Mouse (Mus musculus) activated CD4-positive, CD25-positive, alpha-beta regulatory T cell, adult 4 months (primary cell): ENCODE results near the gene Erg. TPM values are rescaled to one million over a fixed set of nuclear protein-coding genes. Genes with fewer than 3 reads are reported as not detected.

Source experiments
- ATAC-seq: one replicate; pipeline ENCODE4 v1.8.0; 2017
- polyA plus RNA-seq, 2 experiments: library from polyadenylated mRNA; unstranded; fragments of 100-300 nt; shearing (Covaris generic); gene quantifications; one replicate each; pipeline ENCODE4 v1.2.1; 2017

The Erg gene
- not detected for polyA plus RNA-seq

DNA sequence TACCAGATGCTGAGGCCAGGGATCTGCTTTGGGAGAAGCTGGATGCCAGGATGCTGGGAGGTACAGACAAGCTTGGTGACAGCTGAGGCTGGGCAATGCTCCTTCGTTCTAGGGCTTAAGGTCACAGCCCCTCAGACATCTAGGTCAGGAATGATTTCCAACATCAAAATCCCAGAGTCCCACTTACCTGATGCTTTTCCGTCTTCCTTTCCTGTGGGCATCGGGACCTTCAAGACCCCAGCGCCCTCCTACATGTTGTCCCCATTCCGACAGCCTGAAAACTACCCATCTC, at the start of gene Erg:
Gene Erg, minus strand, starts transcription at position 283 of the 292 bp plus-strand sequence.
- no peak for ATAC-seq

- no peak for ATAC-seq
Measured at GRCm38 (mm10) chr16:95631816-95632215, 45.4 kb upstream of the Erg start.

DNA sequence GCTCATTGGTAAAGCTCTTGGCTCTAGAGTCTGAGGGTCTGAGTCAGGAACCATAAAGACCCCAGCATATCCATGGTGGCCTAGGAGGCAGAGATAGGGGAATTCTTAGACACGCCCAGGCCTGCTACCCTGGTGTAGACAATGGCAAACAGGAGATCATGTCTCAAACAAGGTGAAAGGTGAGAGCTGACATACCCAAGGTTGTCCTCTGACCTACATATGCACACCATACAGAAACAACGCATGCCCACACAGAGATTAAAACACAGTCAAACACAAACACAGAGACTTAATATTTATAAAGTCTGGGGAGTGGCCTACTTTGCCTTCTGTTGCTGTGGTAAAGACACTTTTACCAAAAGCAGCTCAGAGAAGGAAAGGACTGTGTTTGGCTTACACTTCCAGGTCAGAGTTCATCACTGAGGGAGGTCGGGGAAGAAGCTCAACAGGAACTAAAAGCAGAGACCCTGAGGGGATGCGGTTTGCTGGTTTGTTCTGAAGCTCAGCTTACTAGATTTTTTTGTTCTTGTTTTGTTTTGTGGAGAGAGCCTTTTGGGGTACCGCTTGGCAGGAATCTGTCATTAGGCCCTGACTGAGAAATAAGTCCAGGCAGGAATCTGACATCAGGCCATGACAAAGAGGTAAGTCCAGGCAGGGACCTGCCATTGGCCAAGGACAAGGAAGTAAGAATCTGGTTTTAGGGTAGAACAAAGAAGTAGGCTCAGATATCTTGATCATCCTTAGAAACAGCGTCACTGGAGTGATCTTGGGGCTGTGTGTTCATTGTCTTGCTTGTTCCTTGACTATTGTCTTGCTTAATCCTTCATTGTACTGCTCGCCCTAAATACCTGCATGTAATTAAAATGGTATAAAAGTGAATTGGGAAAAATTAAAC, 37.7 kb upstream of the Erg start:
- no peak for ATAC-seq

DNA sequence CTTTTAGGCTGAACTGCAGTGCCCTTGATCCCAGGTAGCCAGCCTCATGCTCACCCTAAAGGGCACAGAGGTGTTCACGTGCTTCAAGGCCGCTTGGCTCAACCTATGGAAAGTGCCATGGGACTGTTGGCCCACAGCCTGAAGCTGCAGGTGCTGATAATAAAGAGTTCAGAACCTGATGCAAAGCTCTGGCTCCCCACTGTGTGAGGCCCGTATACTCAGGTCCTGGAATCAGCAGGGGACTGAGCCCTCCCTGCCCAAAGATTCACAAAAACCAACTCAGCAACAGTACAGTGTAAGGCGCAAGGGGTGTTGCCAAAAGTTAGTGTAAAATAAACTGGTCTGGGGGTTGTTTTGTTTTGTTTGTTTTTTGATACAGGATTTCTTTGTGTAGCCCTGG, 36.7 kb upstream of the Erg start:
- no peak for ATAC-seq

DNA sequence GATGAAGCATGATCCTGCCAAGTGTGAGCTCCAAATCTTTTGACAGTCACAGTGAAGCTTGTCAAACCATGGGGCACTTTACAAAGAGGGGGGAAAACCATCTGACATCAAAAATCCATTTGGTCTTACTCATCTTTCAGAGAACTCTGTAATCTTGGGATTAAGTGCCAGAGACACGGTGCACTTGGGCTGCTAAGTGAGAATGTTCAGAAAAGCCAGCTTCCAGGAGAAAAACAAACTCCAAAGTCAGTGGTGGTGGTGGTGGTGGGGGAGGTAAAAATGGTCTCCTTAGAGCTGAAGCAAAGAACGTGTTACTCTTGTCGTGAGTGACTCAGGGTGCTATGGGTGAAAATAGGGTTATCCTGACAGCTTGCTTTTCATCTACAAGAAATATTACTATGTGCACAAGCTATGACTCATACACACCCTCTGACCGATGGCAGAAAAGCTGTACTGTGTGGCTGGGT, 33.5 kb upstream of the Erg start:
- ATAC-seq: no peak

- ATAC-seq: no peak
Measured at GRCm38 (mm10) chr16:95618206-95618605, 31.8 kb upstream of the Erg start.

DNA sequence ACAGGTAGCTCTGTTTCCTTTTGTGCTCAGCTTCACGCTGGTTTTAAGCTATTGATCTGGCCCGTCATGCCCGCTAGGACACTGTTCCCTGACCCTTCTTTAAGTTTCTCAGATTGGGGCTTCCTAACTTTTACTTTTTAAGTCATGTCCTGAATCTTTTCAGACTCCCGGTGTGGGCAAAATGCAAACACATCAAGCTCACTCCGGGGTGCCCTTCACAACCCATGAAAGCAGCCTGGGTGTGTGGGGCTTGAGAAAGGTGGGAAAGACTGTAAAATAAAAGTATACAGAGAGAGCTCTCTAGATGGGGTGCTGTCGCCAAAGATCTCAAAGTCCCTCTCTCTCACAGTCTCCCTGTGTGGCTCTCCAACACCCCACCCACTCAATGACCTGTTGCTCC, 31.3 kb upstream of the Erg start:
- ATAC-seq: no peak

- ATAC-seq: no peak
Measured at GRCm38 (mm10) chr16:95615579-95615978, 29.2 kb upstream of the Erg start.

DNA sequence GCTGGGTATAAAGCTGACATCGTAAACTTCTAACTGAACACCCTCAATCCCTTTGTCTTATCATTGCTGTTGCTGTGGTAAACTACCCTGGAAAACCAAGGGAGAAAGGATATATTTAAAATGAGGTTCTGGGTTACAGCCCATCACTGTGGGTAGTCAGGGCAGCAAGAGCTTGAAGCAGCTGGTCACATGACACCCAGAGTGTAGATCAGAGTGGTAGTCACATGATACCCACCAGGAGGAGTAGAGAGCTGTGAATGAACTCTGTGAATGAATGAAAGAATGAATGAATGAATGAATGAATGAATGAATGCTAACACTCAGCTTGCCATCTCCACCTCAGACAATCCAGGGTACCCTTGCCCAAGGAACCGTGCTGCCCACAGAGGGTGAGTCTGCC, 28.1 kb upstream of the Erg start:
- no peak for ATAC-seq

- no peak for ATAC-seq
Measured at GRCm38 (mm10) chr16:95611982-95612746, 25.8 kb upstream of the Erg start.

GRCm38 (mm10) chr16:95608624-95609023, 22.2 kb upstream of the Erg start:
- no peak for ATAC-seq

GRCm38 (mm10) chr16:95605304-95605703, 18.9 kb upstream of the Erg start:
- ATAC-seq: no peak

GRCm38 (mm10) chr16:95602504-95602903, 16.1 kb upstream of the Erg start:
- no peak for ATAC-seq

GRCm38 (mm10) chr16:95601807-95602206, 15.4 kb upstream of the Erg start:
- no peak for ATAC-seq

DNA sequence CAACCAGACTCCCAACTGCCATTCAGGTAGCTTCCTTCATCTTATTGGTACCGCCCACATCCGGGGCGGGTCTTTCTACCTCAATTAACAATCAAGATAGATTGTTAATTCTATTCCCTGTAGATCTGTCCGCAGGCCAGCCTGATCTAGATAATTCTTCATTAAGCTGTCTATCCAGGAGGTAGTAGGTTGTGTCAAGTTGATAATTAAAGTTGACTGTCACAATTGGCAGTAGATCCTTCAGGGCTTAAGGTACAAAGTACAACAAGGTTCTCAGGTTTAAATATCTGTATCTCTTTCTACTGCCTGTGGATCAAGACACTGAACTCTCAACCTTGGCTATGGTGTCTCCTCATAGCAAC, 14.8 kb upstream of the Erg start:
- no peak for ATAC-seq

DNA sequence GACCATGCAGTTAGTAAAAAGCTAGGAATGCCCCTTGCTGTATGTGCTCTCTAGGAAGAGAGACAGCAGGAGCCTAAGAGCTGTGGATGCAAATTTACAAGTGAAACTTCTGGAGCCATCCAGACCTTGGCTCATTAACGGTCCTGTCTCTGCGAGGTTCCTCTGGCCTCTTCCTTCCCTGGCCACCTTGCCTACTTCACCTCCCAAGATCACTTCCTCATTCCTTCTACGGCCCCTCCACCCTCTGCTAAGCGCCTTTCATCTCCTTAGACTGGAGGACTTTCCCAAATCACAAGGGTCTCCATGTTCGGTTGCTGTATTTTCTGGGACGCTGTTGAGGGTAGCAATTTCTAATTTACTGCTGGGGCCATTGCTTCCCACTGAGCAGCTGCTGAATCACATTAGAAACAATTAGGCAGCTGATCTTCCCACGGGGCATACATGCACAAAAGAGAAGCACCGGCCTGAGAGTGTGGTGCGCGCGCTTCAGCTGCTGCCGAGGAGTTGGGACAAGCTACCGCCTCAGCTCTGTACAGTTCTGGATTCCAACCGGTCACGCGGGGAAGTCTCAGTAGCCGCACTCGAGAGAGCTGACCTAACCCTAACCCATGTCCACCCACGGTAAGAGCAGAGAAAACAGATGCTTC, 14.3 kb upstream of the Erg start:
- ATAC-seq: no peak

DNA sequence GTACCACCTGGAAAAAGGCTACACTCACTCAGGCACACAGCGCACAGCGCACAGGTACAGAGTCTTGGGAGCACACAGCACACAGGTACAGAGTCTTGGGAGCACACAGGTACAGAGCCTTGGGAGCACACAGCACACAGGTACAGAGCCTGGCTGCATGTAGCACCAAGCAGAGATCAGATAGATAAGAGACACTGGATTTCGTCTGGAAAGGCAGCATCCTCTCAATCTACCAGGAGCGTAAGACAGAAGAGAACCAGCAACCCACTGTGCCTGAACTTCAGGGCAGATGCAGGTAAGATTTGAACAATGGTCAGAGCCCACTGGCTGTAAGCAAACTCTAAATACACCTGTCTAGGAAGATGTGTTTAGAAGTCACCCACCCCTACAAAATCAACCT, 12.5 kb upstream of the Erg start:
- ATAC-seq: no peak

- no peak for ATAC-seq
Measured at GRCm38 (mm10) chr16:95597578-95597951, 11.2 kb upstream of the Erg start.

GRCm38 (mm10) chr16:95596884-95597577, 10.6 kb upstream of the Erg start:
- no peak for ATAC-seq

- no peak for ATAC-seq
Measured at GRCm38 (mm10) chr16:95588849-95589248, 2.5 kb upstream of the Erg start.

- no peak for ATAC-seq
Measured at GRCm38 (mm10) chr16:95586726-95587125, 333 bp upstream of the Erg start.

DNA sequence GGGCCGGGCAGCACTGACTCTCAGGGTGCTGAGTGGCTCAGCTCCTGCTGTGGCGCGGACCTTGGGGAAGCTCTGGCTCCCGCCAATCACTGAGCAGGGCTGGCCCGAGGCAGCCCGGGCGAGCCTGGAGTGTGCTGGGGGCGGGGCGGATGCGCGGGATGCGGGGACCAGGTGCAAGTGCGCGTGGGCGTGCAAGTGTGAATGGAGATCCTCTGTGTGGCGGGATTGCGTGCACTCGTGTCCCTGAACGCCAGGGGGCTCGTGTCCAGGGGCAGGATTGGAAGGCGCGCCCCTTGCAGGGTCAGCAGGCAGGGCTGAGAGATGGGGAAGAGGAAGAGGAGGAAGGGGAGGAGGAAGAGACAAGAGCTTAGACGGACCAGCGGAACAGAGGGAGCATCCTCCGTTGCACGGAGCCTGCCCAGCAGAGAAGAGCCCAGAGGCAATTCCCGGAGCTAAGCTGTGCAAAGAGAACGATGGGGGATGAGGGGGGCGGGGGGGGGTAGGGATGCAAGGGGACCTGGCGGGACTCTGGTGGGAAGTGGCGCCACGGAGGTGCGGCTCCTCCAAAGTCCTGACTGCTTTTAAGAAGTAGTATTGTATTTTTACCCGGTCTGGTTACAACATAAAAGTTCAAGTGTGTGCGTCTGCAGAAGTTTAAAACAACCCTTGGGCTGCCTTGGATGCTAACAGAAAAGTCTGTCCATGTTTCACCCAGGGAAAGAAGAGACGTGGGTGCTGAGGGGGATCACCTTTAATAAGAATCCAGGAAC, 667 bp downstream of the Erg start:
- ATAC-seq: peak; percentile 55
